Mouse (Mus musculus): Measurements from ENCODE around the gene Uhrf1bp1.

DNA sequence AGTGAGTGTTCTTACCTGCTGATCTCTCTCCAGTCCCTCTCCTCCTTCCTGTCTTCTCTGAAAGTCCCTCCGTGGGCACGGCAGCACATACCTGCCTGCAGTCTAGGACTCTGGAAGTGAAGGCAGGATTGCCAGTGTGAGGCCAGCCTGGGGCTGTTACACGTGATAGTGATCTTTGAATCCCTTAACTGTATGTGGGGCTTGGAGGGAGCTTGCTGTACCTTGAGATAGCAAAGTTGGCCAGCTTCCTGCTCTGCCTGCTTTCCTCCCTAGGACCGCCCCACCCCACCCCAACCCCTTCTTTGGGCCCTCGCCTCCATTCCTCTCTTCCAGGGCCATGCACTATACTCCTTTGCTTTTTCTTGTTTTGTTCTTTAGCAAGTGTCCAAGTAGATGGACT is 18.3 kb downstream of the Uhrf1bp1 start:
- TF ChIP-seq POLR2A (IDR thresholded peaks at IDR 0.05; ENCODE audit: extremely low read depth, insufficient read depth, low read length), result no peak
- TF ChIP-seq CTCF (IDR thresholded peaks at IDR 0.05; ENCODE audit: extremely low read depth, insufficient read depth, low read length), result no peak

All from cortical plate, adult 2 months (tissue).